ENCODE assay signal across 8 mouse cellular contexts in the genomic region with DNA sequence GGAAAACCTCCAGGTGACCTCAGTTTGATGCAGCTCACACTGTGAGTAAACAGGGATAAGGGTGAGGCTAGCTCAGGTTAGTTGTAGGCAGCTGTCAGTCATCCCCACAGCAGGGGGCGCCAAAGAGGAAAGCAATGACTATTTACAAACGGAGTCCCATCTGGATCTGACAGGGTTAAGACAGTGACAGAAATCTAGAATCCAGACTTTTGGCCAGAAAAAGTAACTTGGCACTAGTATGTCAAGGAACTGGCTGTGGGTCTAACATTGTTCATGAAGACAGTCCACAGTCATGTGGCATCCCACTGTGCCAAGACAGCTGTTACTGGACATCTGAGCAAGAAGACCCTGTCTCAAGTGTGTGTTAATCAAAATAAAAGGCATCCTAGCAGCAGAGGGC. TPM values are rescaled to one million over a fixed set of nuclear protein-coding genes. Genes with fewer than 3 reads are reported as not detected.
DNase-seq lines count a peak whose midpoint lies in the region; ATAC-seq and TF ChIP-seq lines count a peak whose summit lies in the region.

No protein-coding gene starts in this region.

- TF ChIP-seq CTCF in kidney, postnatal 0 days (IDR thresholded peaks at IDR 0.05; ENCODE audit: low read depth) = peak; percentile 59
- TF ChIP-seq CTCF in stomach, postnatal 0 days (IDR thresholded peaks at IDR 0.05; ENCODE audit: low read depth) = peak; percentile 70

- WGBS in kidney, postnatal 0 days = 15% methylated on average over 2 of the region's 2 CpGs
- WGBS in kidney, embryonic 16.5 days = 16% methylated on average over 2 of the region's 2 CpGs
- WGBS in lung, embryonic 16.5 days = 5% methylated on average over 2 of the region's 2 CpGs
- WGBS in stomach, postnatal 0 days = 6% methylated on average over 2 of the region's 2 CpGs

- no peaks in the 10 kb centered on the region for H3K36me3 ChIP-seq in kidney, postnatal 0 days (ENCODE audit: insufficient read depth, low read length)
- no peaks in the 10 kb centered on the region for H3K36me3 ChIP-seq in kidney, embryonic 16.5 days (ENCODE audit: insufficient read depth, low read length)
- no peaks in the 10 kb centered on the region for H3K36me3 ChIP-seq in lung, embryonic 16.5 days (ENCODE audit: control insufficient read depth, insufficient read depth, low read length)
- no peaks in the 10 kb centered on the region for H3K36me3 ChIP-seq in stomach, postnatal 0 days (ENCODE audit: control insufficient read depth, insufficient read depth, low read length)

- H3K9me3 ChIP-seq in kidney, postnatal 0 days (replicated peaks; ENCODE audit: low read length) = no peaks in the 10 kb centered on the region
- no peaks in the 10 kb centered on the region for H3K9me3 ChIP-seq in kidney, embryonic 16.5 days (ENCODE audit: low read length)
- no peaks in the 10 kb centered on the region for H3K9me3 ChIP-seq in lung, embryonic 16.5 days (ENCODE audit: control insufficient read depth, low read length)
- H3K9me3 ChIP-seq in stomach, postnatal 0 days (ENCODE audit: control insufficient read depth, low read length) = no peaks in the 10 kb centered on the region

- no peak for ATAC-seq in kidney, postnatal 0 days (replicated peaks; ENCODE audit: low FRiP score, low read depth)
- ATAC-seq in kidney, embryonic 16.5 days (ENCODE audit: low FRiP score, low TSS enrichment) = no peak
- peak; percentile 67 for ATAC-seq in lung, embryonic 16.5 days (ENCODE audit: low read depth)
- peak; percentile 42; the same call in 1 of the 2 replicates for ATAC-seq in stomach, postnatal 0 days (ENCODE audit: low FRiP score, low TSS enrichment)

- no peak overlapping the region for H3K27ac ChIP-seq in kidney, postnatal 0 days
- no peak overlapping the region for H3K27ac ChIP-seq in kidney, embryonic 16.5 days (ENCODE audit: low read length)
- no peak overlapping the region for H3K27ac ChIP-seq in lung, embryonic 16.5 days (ENCODE audit: low read length)
- no peak overlapping the region for H3K27ac ChIP-seq in stomach, postnatal 0 days (replicated peaks)

- no peak overlapping the region for H3K4me3 ChIP-seq in kidney, postnatal 0 days (replicated peaks; ENCODE audit: low read depth, low read length)
- no peak overlapping the region for H3K4me3 ChIP-seq in kidney, embryonic 16.5 days (ENCODE audit: low read length)
- H3K4me3 ChIP-seq in lung, embryonic 16.5 days (ENCODE audit: low read length) = no peak overlapping the region
- H3K4me3 ChIP-seq in stomach, postnatal 0 days (ENCODE audit: low read depth, low read length) = no peak overlapping the region

- TF ChIP-seq EP300 in stomach, postnatal 0 days (optimal IDR thresholded peaks at IDR 0.05) = no peak

- no peak overlapping the region for H3K9ac ChIP-seq in kidney, postnatal 0 days (ENCODE audit: low read depth, low read length)
- no peak overlapping the region for H3K9ac ChIP-seq in kidney, embryonic 16.5 days (replicated peaks; ENCODE audit: low read length)
- no peak overlapping the region for H3K9ac ChIP-seq in lung, embryonic 16.5 days (ENCODE audit: low read length)
- no peak overlapping the region for H3K9ac ChIP-seq in stomach, postnatal 0 days (ENCODE audit: low read length)

- no peaks in the 10 kb centered on the region for H3K4me1 ChIP-seq in kidney, postnatal 0 days (replicated peaks; ENCODE audit: insufficient read depth, low read length)
- H3K4me1 ChIP-seq in kidney, embryonic 16.5 days (ENCODE audit: insufficient read depth, low read length) = no peaks in the 10 kb centered on the region
- no peaks in the 10 kb centered on the region; the same call in 1 of the 2 replicates for H3K4me1 ChIP-seq in lung, embryonic 16.5 days (replicated peaks; ENCODE audit: control insufficient read depth, insufficient read depth, low read length)
- no peaks in the 10 kb centered on the region for H3K4me1 ChIP-seq in stomach, postnatal 0 days (replicated peaks; ENCODE audit: control insufficient read depth, insufficient read depth)

- H3K27me3 ChIP-seq in kidney, postnatal 0 days (ENCODE audit: insufficient read depth, low read length) = no peaks in the 10 kb centered on the region
- H3K27me3 ChIP-seq in kidney, embryonic 16.5 days (ENCODE audit: insufficient read depth, low read length) = no peaks in the 10 kb centered on the region
- H3K27me3 ChIP-seq in lung, embryonic 16.5 days (ENCODE audit: control insufficient read depth, insufficient read depth, low read depth, low read length) = no peaks in the 10 kb centered on the region
- H3K27me3 ChIP-seq in stomach, postnatal 0 days (ENCODE audit: control insufficient read depth, insufficient read depth, low read length) = no peaks in the 10 kb centered on the region

- peak; percentile 32 to 38 for DNase-seq in adrenal gland, adult 18-20 months (ENCODE audit: low spot score in 2 of 2)
- no peak for DNase-seq in adrenal gland, adult (ENCODE audit: inconsistent age in 2 of 2, low spot score in 1 of 2)
- no peak for DNase-seq in kidney, postnatal 0 days (ENCODE audit: low spot score)
- peak; percentile 72 for DNase-seq in c-Kit-negative CD71-positive TER-119-positive erythroid progenitor cells, embryonic 14.5 days (ENCODE audit: low read depth, low spot score)
- peak; percentile 55 for DNase-seq in stomach, postnatal 0 days (ENCODE audit: low spot score)
- DNase-seq in cerebellum, adult 8-10 months = no peak

- no peak overlapping the region for H3K4me2 ChIP-seq in kidney, postnatal 0 days (ENCODE audit: low read length)
- H3K4me2 ChIP-seq in kidney, embryonic 16.5 days (replicated peaks; ENCODE audit: low read depth, low read length) = no peak overlapping the region
- H3K4me2 ChIP-seq in lung, embryonic 16.5 days (ENCODE audit: low read depth, low read length) = no peak overlapping the region
- no peak overlapping the region for H3K4me2 ChIP-seq in stomach, postnatal 0 days (replicated peaks; ENCODE audit: low read depth)

RNA-seq across cellular contexts. Expression of a gene that starts 10.0 kb away (rescaled TPM):
- total RNA-seq in adrenal gland, adult 18-20 months (2021) = 10 to 100 TPM; 27.9 to 32.3 TPM
- 12.8 and 15.2 TPM in 2 replicates for polyA plus RNA-seq in kidney, postnatal 0 days (2015; fragmentation: Nextera tagmentation; extraction: Ambion mirVana)
- polyA plus RNA-seq in kidney, embryonic 16.5 days (2015; fragmentation: Nextera tagmentation; extraction: Ambion mirVana) = 29.2 and 31.6 TPM in 2 replicates
- polyA plus RNA-seq in lung, embryonic 16.5 days (2015; fragmentation: Nextera tagmentation; extraction: Ambion mirVana) = 26.0 and 28.1 TPM in 2 replicates
- 9.9 and 10.4 TPM in 2 replicates for polyA plus RNA-seq in stomach, postnatal 0 days (2015; fragmentation: Nextera tagmentation; extraction: Ambion mirVana)

Comparison
In these comparisons a context has a peak if more than half of its experiments do, and no peak if none do; other contexts are left out.
1. DNase-seq: peak in adrenal gland, adult 18-20 months (2 of 2), c-Kit-negative CD71-positive TER-119-positive erythroid progenitor cells, embryonic 14.5 days (single experiment) and stomach, postnatal 0 days (single experiment); none in adrenal gland, adult (0 of 2), kidney, postnatal 0 days (single experiment) and cerebellum, adult 8-10 months (single experiment).
2. ATAC-seq: peak in lung, embryonic 16.5 days (single experiment) and stomach, postnatal 0 days (single experiment); none in kidney, postnatal 0 days (single experiment) and kidney, embryonic 16.5 days (single experiment).